Mouse (Mus musculus) bone marrow macrophage, adult 2 months (primary cell): ENCODE results near the gene Osgep.

Experiments
- CTCF ChIP-seq: IDR thresholded peaks from 2 replicates; pipeline ENCODE4 v1.5.1; 2012; ENCODE audit warnings: low read depth, mild to moderate bottlenecking, low read length, moderate library complexity
- POLR2A ChIP-seq: IDR thresholded peaks from 2 replicates; pipeline ENCODE4 v1.6.1; 2012; ENCODE audit warnings: mild to moderate bottlenecking, low read depth, low read length, borderline replicate concordance

DNA sequence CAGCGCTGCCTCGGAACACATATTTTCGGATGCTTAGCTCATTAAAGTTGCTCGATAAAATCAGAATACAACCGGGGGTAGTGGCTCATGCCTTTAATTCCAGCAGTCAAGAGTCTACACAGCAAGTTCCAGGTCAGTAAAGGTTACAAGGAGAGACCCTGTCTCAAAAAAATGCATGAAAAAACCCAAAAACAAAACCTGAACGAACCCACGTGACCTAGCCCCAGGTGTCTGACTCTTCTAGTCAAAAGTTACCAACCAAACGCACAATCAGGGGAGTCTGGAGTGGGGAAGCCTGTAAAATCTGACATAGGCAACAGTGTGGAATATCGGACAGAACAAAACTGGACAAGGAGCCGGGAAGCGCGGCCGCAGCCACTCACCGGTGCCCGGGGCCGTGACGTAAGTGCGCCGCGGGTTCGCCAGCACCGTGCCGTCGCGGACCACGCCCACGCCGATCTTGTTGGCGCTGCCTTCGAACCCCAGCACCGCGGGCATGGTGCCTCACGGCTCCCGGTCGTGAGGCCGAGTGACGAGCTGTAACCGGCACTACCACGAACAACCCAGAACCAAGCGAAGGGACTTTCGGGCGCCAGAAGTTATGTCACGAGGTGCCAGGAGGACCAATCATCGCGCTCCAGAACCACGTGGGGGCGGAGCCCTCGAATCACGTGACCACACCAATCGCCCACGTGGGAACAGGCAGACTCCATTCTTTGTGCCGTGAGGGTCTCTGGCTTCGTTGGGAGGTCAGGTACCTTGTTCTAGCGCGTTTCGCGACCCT is at the start of gene Osgep, which contains the start of gene Apex1:
- TF ChIP-seq CTCF (no peak), POLR2A (no peak)
